Mouse (Mus musculus): ENCODE measurements at regions not wholly inside any gene's neighbourhood (a gene's known extent, or its start where the extent isn't known, plus 50 kb on each side); places are given as distances from the start of the nearest gene placed in this dataset.
"Not testable (repeated sequence)": the region's sequence is repeated elsewhere in the genome, so short reads cannot be mapped to it uniquely, and the experiment has no call there.

GRCm38 (mm10) chr12:115592985-115593384 lies 454.5 kb upstream of the Zfp386 start:
- DNase-seq, result not testable (repeated sequence)

GRCm38 (mm10) chr12:115603763-115604162 lies 443.8 kb upstream of the Zfp386 start:
- DNase-seq, result no peak

- no peak for DNase-seq
These were observed 442.6 kb upstream of the Zfp386 start for GRCm38 (mm10) chr12:115604951-115605350.

GRCm38 (mm10) chr12:115622564-115623233 lies 424.8 kb upstream of the Zfp386 start:
- DNase-seq, result not testable (repeated sequence)

- no peak for DNase-seq
These were observed 423.3 kb upstream of the Zfp386 start for GRCm38 (mm10) chr12:115624221-115624620.

GRCm38 (mm10) chr12:115647599-115647998 lies 399.9 kb upstream of the Zfp386 start:
- no peak for DNase-seq

GRCm38 (mm10) chr12:115648161-115648560 lies 399.4 kb upstream of the Zfp386 start:
- not testable (repeated sequence) for DNase-seq

- DNase-seq, result no peak
These were observed 391.7 kb upstream of the Zfp386 start for GRCm38 (mm10) chr12:115655781-115656180.

- not testable (repeated sequence) for DNase-seq
These were observed 383.4 kb upstream of the Zfp386 start for GRCm38 (mm10) chr12:115664081-115664480.

GRCm38 (mm10) chr12:115671683-115672082 lies 375.8 kb upstream of the Zfp386 start:
- DNase-seq, result not testable (repeated sequence)

- no peak for DNase-seq
These were observed 355.7 kb upstream of the Zfp386 start for GRCm38 (mm10) chr12:115691801-115692200.

- not testable (repeated sequence) for DNase-seq
These were observed 337.7 kb upstream of the Zfp386 start for GRCm38 (mm10) chr12:115709813-115710212.

GRCm38 (mm10) chr12:115742039-115742438 lies 305.5 kb upstream of the Zfp386 start:
- not testable (repeated sequence) for DNase-seq

- not testable (repeated sequence) for DNase-seq
These were observed 297.9 kb upstream of the Zfp386 start for GRCm38 (mm10) chr12:115749586-115749985.

GRCm38 (mm10) chr12:115753135-115753534 lies 294.4 kb upstream of the Zfp386 start:
- DNase-seq, result not testable (repeated sequence)

GRCm38 (mm10) chr12:115757526-115757925 lies 290.0 kb upstream of the Zfp386 start:
- DNase-seq, result not testable (repeated sequence)

GRCm38 (mm10) chr12:115759041-115759440 lies 288.5 kb upstream of the Zfp386 start:
- not testable (repeated sequence) for DNase-seq

- not testable (repeated sequence) for DNase-seq
These were observed 285.8 kb upstream of the Zfp386 start for GRCm38 (mm10) chr12:115761766-115762165.

- not testable (repeated sequence) for DNase-seq
These were observed 282.5 kb upstream of the Zfp386 start for GRCm38 (mm10) chr12:115764939-115765479.

GRCm38 (mm10) chr12:115771176-115771575 lies 276.3 kb upstream of the Zfp386 start:
- DNase-seq, result not testable (repeated sequence)

- DNase-seq, result not testable (repeated sequence)
These were observed 257.2 kb upstream of the Zfp386 start for GRCm38 (mm10) chr12:115790369-115790768.

GRCm38 (mm10) chr12:115802499-115802898 lies 245.0 kb upstream of the Zfp386 start:
- not testable (repeated sequence) for DNase-seq

GRCm38 (mm10) chr12:115803675-115804074 lies 243.8 kb upstream of the Zfp386 start:
- DNase-seq, result not testable (repeated sequence)

GRCm38 (mm10) chr12:115807978-115808377 lies 239.5 kb upstream of the Zfp386 start:
- no peak for DNase-seq

All from lung, postnatal 14 days (tissue).